Mouse (Mus musculus): ENCODE data around the gene Degs1.

Degs1 gene

DNA sequence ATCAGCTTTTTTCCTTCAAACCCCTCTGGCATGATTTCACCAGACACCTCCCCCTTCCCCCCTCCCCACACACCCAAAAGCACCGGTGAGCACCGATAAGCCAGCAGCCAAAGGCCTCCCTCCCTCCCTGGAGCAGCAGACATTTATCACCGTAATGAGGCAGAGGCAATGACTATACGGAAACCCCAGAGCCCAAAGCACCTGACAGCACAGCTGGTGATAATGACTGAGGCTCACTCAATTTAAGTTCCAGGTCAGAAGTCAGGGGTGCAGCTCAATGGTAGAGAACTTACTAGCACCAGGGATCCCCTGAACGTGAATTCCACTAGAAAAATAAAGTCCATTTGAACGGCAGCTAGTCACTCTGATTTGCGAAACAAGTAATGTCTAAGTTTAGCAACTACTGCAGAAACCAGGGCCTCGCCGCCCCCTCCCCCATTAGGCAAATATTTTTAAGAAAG is 1.3 kb downstream of the Degs1 start:
- peak; percentile 63 for DNase-seq (ENCODE audit: extremely low read depth, low read depth)

DNA sequence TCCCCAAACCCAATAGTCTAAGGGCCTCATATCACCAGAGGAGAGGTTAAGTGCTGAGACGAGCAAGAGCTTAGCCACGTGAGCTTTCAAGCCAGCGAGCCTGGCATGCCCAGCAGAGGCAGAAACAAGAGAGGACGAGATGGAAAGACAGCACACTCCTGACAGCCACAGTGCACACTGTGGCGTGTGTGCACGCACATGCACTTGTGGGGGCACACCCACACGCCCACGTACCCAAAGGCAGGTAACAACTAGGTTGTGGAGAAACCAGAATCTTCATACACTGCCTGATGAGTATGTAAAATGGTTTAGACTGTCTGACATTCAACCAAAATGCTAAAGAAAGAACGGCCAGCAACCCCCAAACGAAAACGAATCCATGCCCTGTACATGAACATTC is 2.0 kb downstream of the Degs1 start:
- no peak for DNase-seq (ENCODE audit: extremely low read depth, low read depth)

DNA sequence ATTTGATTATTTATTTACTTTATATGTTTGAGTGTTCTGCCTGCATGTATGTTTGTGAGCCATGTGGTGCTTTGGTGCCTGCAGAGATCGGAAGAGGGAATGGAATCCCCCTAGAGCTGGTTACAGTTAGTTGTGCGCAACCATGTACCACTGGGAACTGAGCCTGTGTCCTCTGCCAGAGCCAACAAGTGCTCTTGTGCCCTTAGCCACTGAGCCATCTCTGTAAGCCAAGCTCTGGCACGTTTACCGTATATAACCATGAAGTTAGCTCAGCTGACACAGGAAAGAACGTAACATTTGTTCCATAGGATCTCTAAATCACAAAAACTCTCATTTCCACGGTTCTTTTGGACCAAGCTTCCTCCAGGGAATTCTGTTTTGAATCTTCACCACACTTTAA is 2.6 kb downstream of the Degs1 start:
- no peak for DNase-seq (ENCODE audit: extremely low read depth, low read depth)

DNA sequence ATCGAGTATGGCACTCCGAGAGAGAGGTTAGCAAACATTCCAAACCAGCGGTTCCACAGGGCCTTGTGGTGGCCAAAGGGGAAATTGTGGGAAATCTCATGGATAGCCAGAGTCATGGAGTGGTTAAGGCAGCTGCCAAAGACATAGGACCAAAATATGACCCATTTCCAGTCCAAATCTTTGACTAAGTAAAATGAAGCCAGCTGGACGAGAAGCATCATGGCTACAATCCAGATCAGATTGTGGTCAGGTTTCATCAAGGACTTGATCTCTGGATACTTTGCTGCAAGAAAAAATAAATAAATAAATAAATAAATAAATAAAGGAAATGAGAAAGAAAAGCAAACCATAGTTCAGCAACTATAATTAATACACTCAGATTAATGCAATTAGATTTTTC is 3.2 kb downstream of the Degs1 start:
- DNase-seq (ENCODE audit: extremely low read depth, low read depth) = no peak

DNA sequence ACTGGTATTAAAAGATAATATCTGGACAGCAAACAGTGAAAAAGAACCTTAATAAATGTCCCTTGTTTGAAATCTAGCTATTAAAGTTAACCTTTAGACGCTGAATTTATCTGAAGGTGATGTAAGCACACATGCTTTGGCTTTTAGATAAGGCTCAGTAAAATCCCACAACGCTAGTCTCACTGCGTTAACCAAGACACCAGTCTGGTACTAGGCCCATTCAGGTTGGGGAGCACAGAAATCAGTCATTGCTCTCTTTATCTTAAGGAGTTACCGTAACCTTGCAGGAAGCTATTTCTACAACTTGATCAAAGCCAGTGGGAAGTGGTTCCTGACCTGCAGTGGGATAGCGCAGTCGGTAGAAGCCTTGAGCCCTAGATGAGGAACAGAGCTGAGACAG is 7.5 kb downstream of the Degs1 start:
- DNase-seq (ENCODE audit: extremely low read depth, low read depth) = no peak

DNA sequence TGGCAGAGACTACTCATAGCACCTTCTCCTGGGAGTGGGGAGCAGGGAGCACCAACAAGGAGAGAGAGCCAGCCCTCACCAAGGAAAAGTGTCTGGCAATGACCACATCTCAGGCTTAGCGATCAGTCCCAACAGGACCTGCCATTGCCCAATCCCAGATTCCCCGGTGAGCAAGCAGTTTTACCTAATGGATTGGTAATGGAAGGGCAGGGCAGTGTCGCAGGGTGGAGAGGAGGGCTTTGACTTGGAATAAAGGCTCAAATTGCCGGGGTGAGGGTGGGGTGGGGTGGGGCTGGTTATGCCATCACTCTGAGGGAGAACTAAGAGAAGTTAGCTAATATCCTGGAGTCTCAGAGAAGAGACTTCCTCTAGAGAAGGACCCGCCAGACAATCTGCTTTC is 11.0 kb downstream of the Degs1 start:
- no peak for DNase-seq (ENCODE audit: extremely low read depth, low read depth)

DNA sequence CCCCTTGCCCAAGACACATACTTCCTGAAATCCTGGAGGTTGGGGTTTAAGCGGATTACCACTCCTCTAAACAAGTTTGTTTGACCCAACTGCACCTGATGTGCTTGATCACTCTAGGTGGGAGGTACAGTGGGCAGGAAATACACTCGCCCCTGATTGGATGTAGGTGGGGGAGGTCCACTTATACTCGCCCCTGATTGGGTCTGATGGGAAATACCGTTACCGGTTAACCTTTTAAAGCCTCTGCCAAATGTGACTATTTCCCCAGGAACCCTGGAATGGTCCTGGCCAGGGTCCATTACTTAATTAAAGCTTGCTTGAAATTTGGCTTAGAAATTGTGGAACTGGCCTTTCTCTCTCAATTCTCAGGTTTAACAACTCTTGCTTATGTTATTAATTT is 11.5 kb downstream of the Degs1 start:
- no peak for DNase-seq (ENCODE audit: extremely low read depth, low read depth)

DNA sequence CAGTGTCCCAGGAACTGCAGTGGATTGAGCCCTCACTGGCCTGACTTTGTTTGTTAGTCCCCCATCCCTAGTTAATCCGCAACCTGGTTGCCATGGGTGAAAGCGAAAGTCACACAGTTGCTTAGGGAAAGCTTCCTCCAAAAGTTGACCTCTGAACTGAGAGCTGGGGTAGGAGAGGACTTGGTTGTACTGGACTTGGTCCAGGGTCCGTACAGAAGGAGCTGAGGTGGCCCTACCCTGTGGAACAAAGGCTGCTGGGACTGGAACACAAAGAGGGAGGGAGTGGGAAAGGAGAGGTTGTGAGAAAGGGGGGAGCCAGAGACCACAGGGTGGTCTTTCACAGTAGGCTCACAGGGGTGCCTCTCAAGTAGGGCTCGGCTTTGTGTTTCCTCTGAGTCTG is 14.3 kb downstream of the Degs1 start:
- no peak for DNase-seq (ENCODE audit: extremely low read depth, low read depth)

DNA sequence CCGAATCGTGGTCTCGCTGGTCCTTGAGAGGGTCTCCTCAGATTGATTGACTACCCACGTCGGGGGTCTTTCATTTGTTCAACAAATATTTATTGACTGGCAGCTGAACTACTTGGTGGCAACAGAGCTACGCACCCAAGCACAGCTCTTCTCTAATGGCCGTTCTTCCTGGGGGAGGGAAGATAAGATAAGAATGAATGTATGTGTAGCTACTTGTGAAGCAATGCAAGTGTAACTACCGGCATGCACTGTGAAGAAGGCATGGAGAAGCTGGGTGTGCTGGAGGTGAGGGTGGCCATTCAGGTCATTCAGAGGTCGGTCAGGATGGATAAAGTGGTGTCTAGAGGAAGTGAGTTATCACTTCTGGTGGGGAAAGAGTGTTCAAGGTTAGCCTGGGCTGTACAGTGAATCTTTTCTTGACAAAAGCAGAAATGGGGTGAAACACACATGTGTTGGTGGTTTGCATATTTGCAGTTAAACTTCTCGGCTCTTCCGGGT is 16.5 kb downstream of the Degs1 start:
- DNase-seq (ENCODE audit: extremely low read depth, low read depth) = no peak

DNA sequence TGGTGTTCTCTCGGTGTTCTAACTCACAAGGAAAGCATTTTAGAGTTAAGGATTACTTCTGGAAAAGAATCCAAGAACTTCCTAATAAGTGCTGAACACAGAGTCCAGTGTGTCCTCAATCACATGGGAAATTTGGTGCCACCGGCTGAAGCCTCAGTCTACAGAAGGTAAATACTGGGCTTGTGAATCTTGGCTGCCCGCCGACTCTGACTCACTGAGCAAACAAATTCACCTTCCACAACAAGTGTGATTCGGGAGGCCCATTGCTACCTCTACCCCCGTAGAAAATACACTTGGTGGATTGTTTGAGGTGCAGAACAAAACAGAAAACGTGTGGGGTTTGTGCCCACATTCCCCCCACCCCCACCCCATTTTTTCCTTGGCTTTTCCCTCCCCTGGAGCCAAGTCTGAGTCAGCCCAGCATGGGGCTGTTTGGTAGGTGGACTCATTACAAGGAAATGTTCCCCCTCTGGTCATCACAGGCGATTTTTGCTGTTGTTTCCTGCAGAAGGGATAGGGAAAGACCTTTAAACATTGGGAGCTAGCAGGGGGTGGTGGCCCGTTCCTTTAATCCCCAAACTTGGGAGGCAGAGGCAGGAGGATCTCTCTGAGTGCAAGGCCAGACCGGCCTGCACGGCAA is 26.4 kb downstream of the Degs1 start:
- DNase-seq (ENCODE audit: extremely low read depth, low read depth) = no peak

DNA sequence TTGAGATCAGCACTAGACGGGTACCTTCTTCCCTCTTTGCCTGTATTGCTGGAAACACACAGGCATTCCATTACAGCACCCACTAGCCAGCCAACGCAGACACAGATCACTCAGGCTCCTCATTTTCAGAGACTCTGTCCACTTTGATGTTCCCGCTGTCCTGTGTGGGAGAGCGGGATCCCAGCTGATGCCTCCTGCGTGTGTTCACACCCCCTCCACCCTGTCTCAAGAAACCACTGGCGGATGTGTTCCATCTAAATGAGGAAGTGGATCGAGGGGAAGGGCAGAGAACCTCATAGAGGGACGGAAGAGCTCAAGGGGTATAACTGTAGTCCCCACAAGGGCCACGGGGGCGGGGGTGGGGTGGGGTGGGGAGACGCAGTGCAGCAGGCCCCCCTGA is 27.6 kb downstream of the Degs1 start:
- DNase-seq (ENCODE audit: extremely low read depth, low read depth) = peak; percentile 79

DNA sequence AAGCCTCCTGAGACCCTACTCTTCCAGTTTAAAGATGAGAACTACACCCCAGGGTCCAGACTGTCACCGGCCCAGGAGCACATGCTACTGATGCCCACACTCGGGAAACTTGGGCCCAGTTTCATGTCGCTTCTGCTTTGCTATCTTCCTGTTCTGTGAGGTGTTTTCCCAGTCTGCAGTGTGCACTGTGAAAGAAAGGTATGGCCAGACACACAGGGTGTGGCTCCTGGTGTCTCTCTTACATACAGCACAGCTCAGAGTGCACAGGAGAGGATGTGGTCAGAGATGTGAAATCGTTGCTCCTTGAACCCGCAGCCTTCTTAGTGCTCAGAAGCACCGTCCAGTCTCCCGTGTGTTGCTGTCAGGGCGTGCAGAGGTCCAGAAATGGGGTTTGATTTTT is 28.0 kb downstream of the Degs1 start:
- peak; percentile 8 for DNase-seq (ENCODE audit: extremely low read depth, low read depth)

DNA sequence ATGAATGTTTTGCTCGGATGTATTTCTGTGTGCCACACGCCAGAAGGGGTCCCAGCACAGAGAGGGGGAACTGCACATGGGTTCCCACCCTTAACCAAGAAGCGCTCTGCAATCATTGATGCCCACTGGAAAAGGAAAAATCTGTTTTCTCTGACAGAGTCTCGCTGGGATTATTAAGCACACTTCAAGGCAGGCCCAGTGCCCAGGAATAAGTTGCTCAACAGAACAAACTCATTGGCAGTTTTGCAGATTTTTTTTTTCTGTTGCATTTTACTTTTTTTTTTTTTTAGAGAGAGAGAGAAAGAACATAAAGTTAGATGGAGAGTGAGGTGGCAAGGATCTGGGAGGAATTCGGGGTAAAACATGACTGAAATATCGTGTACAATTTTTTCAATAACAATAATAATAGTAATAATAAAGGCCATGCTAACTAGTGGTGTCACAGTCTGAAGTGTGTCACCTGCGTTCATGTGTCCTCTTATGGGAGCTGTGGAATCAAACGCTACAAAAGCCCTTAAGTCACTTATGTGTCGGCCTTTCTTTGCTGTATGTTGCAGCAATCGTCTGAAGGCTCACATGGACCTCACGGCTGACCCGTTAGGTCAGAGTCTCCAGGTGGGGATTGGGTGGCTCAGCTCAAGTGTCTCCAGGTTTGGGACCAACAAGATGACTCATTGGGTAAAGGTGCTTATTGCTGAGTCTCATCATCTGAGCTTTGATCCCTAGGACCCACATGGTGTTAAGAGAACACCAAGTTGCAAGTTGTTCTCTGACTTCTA is 28.7 kb downstream of the Degs1 start:
- DNase-seq (ENCODE audit: extremely low read depth, low read depth) = no peak

DNA sequence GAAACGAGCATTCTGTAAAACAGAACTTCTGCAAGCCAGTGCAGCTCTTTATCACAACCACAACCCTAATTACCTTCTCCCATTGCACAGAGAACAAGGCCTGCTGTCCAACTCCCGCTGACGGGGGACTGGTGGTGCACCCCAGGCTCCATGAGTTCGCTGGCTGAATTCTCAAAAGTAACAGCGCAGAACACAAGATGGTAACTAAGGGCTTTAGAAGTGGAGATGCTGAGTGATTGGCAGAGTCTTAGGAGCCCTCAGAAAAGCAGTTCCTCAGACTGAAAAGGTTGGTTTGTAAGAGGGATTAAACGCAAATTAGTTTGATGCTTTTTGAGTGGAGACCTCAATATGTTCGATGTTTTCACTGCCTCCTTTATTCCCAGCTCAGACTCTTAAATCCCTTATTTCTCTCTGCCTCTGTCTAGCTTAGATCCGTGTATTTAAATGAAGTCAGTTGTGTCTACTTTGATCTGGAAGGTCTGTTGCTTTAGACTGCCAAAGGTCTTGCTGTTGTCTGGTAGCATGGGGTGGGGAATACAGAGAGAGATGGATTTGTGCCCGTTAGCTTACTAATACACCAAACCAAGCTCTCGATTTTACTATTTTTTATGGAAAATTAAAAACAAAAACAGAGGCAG is 30.0 kb downstream of the Degs1 start:
- no peak for DNase-seq (ENCODE audit: extremely low read depth, low read depth)

DNA sequence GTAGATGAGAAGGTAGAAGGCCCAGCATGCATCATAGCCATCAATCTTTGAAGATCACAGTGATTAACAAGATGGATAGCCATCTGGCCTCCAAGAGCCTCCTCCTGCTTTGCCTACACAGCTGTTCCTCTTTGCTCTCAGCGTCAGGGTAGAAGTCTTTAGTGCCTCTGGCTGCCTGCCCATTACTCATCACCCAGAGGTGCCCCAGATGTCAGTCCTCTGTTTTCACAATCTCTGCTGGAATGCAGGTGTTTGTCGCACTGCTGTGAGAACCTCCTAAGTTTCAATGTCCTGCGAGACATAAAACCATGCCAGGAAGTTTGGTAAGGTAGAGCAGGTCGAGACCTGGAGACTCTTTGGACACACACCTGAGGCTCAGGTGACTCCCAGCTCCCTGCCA is 31.9 kb downstream of the Degs1 start:
- no peak for DNase-seq (ENCODE audit: extremely low read depth, low read depth)

DNA sequence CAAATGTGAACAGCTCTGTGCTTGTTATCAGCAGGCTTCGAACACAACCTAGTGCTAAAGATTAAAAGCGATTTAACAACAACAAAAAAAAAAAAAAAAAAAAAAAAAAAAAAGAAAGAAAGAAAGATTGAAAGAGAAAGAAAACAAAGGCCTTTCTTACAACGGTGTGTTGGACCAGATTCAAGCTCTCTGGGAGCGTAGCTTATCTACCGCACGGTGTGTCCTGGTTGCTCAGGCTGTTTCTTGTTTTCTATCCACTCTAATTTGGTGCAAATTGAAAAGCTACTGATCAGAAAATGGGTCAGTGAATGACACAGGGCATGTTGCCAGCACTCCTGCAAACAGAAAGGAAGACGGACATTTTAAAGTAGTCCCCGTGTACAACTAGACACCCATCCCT is 33.3 kb downstream of the Degs1 start:
- DNase-seq (ENCODE audit: extremely low read depth, low read depth) = no peak

DNA sequence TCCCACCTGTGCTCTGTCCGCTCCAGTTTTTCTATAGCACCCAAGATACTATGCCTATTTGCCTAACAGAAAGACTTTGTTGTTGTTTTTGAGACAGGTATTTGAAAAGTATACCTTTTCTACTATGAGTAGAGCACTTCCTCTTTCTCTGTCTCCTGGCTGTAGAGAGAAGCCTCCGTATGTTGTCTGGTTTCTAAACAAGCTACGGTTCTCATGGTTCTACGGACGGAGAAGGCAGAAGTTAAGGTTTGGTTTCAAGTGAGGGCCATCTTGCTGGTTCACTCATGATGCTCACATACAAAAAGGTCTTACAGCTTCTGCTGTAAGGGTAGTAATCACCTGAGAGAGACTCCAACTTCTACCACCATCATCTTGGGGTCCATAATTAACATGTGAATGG is 37.6 kb downstream of the Degs1 start:
- no peak for DNase-seq (ENCODE audit: extremely low read depth, low read depth)

DNA sequence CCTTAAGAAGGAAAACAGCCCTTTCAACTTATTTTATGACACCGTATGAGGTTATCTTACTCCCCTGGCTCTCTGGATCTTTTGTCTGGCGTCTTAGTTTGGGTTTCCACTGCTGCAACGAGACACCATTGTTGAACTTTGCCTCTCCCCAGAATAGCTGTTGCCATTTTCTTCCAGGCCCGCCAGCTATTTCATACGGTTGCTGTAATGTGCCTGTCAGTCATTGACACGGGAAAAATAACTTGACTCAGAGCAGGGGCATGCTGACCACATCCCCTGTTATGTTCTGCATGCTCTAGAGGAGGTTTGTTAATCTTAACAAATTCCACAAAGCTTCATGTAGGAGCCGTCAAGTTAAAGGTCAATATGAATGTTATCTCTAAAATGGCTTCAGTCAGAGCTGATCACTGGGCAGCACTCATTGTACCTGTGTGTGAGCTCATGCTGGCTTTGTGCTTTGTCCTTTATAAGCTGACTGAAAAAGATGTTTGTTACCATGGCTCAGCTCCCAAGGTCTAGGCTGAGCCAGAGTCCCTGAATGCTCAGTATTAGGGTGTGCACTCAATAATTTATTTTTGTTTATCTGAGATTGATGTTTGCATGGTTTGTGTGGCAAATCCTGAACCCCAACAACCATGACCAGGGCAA is 44.4 kb downstream of the Degs1 start:
- no peak for DNase-seq (ENCODE audit: extremely low read depth, low read depth)

DNA sequence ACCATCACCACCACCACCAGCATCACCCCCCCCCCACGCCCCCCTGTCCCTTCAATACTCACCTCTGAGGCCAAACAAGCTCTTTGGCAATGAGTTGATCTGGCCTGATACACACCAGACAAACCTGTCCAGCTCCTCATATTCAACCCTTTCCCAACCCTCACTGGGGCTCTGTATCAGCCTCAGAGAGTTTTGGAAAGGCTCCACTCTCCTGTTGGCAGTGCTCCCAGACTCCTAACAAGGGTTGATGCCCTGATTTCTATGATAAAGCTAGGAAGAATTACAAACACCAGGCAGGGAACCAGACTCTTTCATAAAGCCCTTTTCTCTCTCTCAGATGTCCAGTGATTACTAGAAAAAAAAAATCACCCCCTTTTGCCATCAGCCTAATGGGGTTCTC is 45.2 kb downstream of the Degs1 start:
- DNase-seq (ENCODE audit: extremely low read depth, low read depth) = no peak

DNA sequence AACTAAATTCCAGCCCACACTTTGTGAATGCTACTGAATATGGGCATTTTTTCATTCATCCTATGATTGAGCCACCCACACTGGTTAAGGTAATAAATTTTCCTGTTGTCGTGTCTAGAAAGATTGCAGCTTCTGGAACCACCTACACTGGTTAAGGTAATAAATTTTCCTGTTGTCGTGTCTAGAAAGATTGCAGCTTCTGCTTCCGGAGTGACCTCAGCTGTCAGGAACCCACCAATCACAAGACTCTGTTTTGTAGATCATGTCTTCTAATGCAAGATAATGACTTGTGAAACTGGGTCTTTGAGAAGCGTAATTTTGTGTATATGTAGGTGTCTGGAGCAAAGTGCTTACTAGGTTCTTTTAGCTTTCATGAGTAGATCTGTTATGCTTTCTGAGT is 47.4 kb downstream of the Degs1 start:
- no peak for DNase-seq (ENCODE audit: extremely low read depth, low read depth)

DNA sequence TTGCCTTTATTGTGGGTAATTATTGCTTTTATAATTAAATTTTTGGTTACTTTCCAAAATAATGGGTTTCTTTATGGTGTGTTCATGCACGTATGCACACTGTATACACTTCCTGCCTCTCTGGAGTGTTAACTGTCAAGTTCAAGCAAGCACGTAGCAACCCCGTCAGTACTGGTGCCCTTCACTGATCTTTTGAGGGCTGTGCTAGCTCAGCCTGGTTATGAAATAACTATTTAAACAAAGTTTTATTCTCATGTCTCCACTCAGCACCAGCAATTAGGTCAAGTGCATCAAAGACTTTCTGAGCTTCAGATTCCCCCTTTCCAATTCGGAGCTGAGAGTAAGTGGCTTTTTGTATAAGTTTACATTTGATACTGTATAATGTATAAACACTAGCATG is 53.2 kb downstream of the Degs1 start:
- no peak for DNase-seq (ENCODE audit: extremely low read depth, low read depth)
